Mouse (Mus musculus) urinary bladder, adult 2 months (tissue): Measurements from ENCODE around the gene Rbm20. TPM values are rescaled to one million over a fixed set of nuclear protein-coding genes. Genes with fewer than 3 reads are reported as not detected.

Source experiments
- DNase-seq: peaks from one replicate; pipeline ENCODE4 v3.0.0; 2022; ENCODE audit warnings: low spot score
- polyA plus RNA-seq: library from polyadenylated mRNA; depleted of rRNA; stranded (reverse); fragments of >200 nt; gene quantifications from 2 replicates; pipeline ENCODE4 v1.2.3, GENCODE M21; 2012

Gene Rbm20
- polyA plus RNA-seq, 1 experiment = 4.5 TPM

- no peak for DNase-seq
Observed at GRCm38 (mm10) chr19:53810024-53810423, 132.9 kb downstream of the Rbm20 start.

GRCm38 (mm10) chr19:53810584-53810983 lies 133.5 kb downstream of the Rbm20 start:
- no peak for DNase-seq

GRCm38 (mm10) chr19:53813576-53813975 lies 136.5 kb downstream of the Rbm20 start:
- peak; percentile 16 for DNase-seq

GRCm38 (mm10) chr19:53815714-53816113 lies 138.6 kb downstream of the Rbm20 start:
- DNase-seq = peak; percentile 17

GRCm38 (mm10) chr19:53816242-53816641 lies 139.1 kb downstream of the Rbm20 start:
- DNase-seq = no peak

GRCm38 (mm10) chr19:53819299-53819698 lies 142.2 kb downstream of the Rbm20 start:
- peak; percentile 8 for DNase-seq

GRCm38 (mm10) chr19:53821241-53822120 lies 144.4 kb downstream of the Rbm20 start:
- DNase-seq = peak; percentile 20

- no peak for DNase-seq
Observed at GRCm38 (mm10) chr19:53823847-53824246, 146.7 kb downstream of the Rbm20 start.

GRCm38 (mm10) chr19:53824872-53825680 lies 148.0 kb downstream of the Rbm20 start:
- DNase-seq = no peak

GRCm38 (mm10) chr19:53829990-53830389 lies 152.9 kb downstream of the Rbm20 start:
- peak; percentile 4 for DNase-seq

- DNase-seq = peak; percentile 39
Observed at GRCm38 (mm10) chr19:53830407-53831163, 153.5 kb downstream of the Rbm20 start.

GRCm38 (mm10) chr19:53831164-53831448 lies 154.0 kb downstream of the Rbm20 start:
- DNase-seq = peak; percentile 18

GRCm38 (mm10) chr19:53832512-53832911 lies 155.4 kb downstream of the Rbm20 start:
- DNase-seq = no peak

GRCm38 (mm10) chr19:53833745-53834369 lies 156.8 kb downstream of the Rbm20 start:
- no peak for DNase-seq

- DNase-seq = no peak
Observed at GRCm38 (mm10) chr19:53836569-53837454, 159.7 kb downstream of the Rbm20 start.

GRCm38 (mm10) chr19:53838850-53839249 lies 161.7 kb downstream of the Rbm20 start:
- DNase-seq = no peak

GRCm38 (mm10) chr19:53839837-53840236 lies 162.7 kb downstream of the Rbm20 start:
- DNase-seq = no peak

GRCm38 (mm10) chr19:53841915-53842314 lies 164.8 kb downstream of the Rbm20 start:
- no peak for DNase-seq

GRCm38 (mm10) chr19:53843972-53844371 lies 166.9 kb downstream of the Rbm20 start:
- no peak for DNase-seq

GRCm38 (mm10) chr19:53848272-53848995 lies 171.3 kb downstream of the Rbm20 start:
- no peak for DNase-seq
